Mouse (Mus musculus) forebrain, embryonic 11.5 days (tissue): Measurements from ENCODE around the gene Ip6k2. TPM values are rescaled to one million over a fixed set of nuclear protein-coding genes. Genes with fewer than 3 reads are reported as not detected.

Source experiments
- ATAC-seq: fragments of 200-750 bp; cut with Nextera tagmentation; replicated peaks from 2 replicates; pipeline ENCODE4 v1.8.0; 2017; ENCODE audit warnings: moderate TSS enrichment; ENCODE audit not compliant: low FRiP score
- DNase-seq: peaks from one replicate; pipeline ENCODE4 v3.0.0-alpha.2; 2017; ENCODE audit warnings: low spot score
- H3K27ac ChIP-seq: fragments of 300-500 bp; sonication (generic); 2 replicates; pipeline ENCODE4 v1.5.1; 2014; ENCODE audit warnings: low read depth, low read length
- H3K27me3 ChIP-seq: fragments of 300-500 bp; sonication (generic); 2 replicates; pipeline ENCODE4 v1.6.1; 2014; ENCODE audit warnings: mild to moderate bottlenecking, low read length, mixed read lengths; ENCODE audit not compliant: control insufficient read depth, insufficient read depth
- H3K36me3 ChIP-seq: fragments of 300-500 bp; sonication (generic); 2 replicates; pipeline ENCODE4 v1.6.1; 2014; ENCODE audit warnings: mild to moderate bottlenecking, low read length, moderate library complexity, mixed read lengths; ENCODE audit not compliant: control insufficient read depth, insufficient read depth
- H3K4me1 ChIP-seq: fragments of 300-500 bp; sonication (generic); replicated peaks from 2 replicates; pipeline ENCODE4 v1.6.1; 2014; ENCODE audit warnings: low read length, mixed read lengths; ENCODE audit not compliant: control insufficient read depth, insufficient read depth
- H3K4me2 ChIP-seq: fragments of 300-500 bp; sonication (generic); 2 replicates; pipeline ENCODE4 v1.6.1; 2014; ENCODE audit warnings: low read depth, mild to moderate bottlenecking, low read length, moderate library complexity, mixed read lengths; ENCODE audit not compliant: severe bottlenecking
- H3K4me3 ChIP-seq: fragments of 300-500 bp; sonication (generic); 2 replicates; pipeline ENCODE4 v1.5.1; 2014; ENCODE audit warnings: low read depth, low read length
- H3K9ac ChIP-seq: fragments of 300-500 bp; sonication (generic); 2 replicates; pipeline ENCODE4 v1.6.1; 2014; ENCODE audit warnings: low read length
- H3K9me3 ChIP-seq: fragments of 300-500 bp; sonication (generic); 2 replicates; pipeline ENCODE4 v1.6.1; 2016; ENCODE audit warnings: low read length, mixed read lengths; ENCODE audit not compliant: control insufficient read depth
- WGBS: fragments of 180-500 bp; shearing (Covaris S2); extraction: QIAGEN DNeasy Blood & Tissue Kit; methylation state at CpG from one replicate; pipeline ENCODE4 v1.1.7; 2014; 5-methylcytosine and 5-hydroxymethylcytosine counted together
- polyA plus RNA-seq: library from polyadenylated mRNA; unstranded; fragments of >200 nt; fragmentation: Nextera tagmentation; extraction: Ambion mirVana; gene quantifications from 2 replicates; pipeline ENCODE4 v1.2.1, GENCODE M21; 2014

The Ip6k2 gene
- polyA plus RNA-seq, 1 experiment from 2014 or later, result 96.6 TPM

- Histone ChIP-seq H3K27ac (no peak overlapping the region), H3K4me2 (peak overlapping the region; percentile 53), H3K9ac (no peak overlapping the region), H3K27me3 (peaks cover 47% of the 10 kb centered on the region), H3K4me3 (peak overlapping the region; percentile 64; the same call in 1 of the 2 replicates), H3K9me3 (no peaks in the 10 kb centered on the region), H3K36me3 (no peaks in the 10 kb centered on the region), H3K4me1 (peaks cover 12% of the 10 kb centered on the region)
- ATAC-seq (no peak), DNase-seq (no peak)
- 66% methylated on average over 18 of the region's 18 CpGs for WGBS
These were observed 44.3 kb downstream of the Ip6k2 start for GRCm38 (mm10) chr9:108827906-108828305.

- H3K4me2 ChIP-seq, result peak overlapping the region; percentile 90
- peak overlapping the region; percentile 23; the same call in 1 of the 2 replicates for H3K9ac ChIP-seq
- peak overlapping the region; percentile 43 for H3K4me3 ChIP-seq
- WGBS, result 8% methylated on average over 23 of the region's 23 CpGs
- H3K9me3 ChIP-seq, result no peaks in the 10 kb centered on the region
- H3K4me1 ChIP-seq, result peaks cover 11% of the 10 kb centered on the region
- peaks cover 39% of the 10 kb centered on the region for H3K27me3 ChIP-seq
- no peaks in the 10 kb centered on the region; the same call in 1 of the 2 replicates for H3K36me3 ChIP-seq
- ATAC-seq, result no peak
- no peak overlapping the region for H3K27ac ChIP-seq
- DNase-seq, result no peak
These were observed 48.0 kb downstream of the Ip6k2 start for GRCm38 (mm10) chr9:108831637-108832036.

- no peak overlapping the region for H3K27ac ChIP-seq
- H3K9me3 ChIP-seq, result no peaks in the 10 kb centered on the region
- H3K27me3 ChIP-seq, result peaks cover 33% of the 10 kb centered on the region
- H3K9ac ChIP-seq, result no peak overlapping the region; the same call in 1 of the 2 replicates
- H3K4me2 ChIP-seq, result peak overlapping the region; percentile 90
- DNase-seq (peak; percentile 93), ATAC-seq (peak; percentile 97)
- H3K4me1 ChIP-seq, result peaks cover 6% of the 10 kb centered on the region
- peak overlapping the region; percentile 43 for H3K4me3 ChIP-seq
- no peaks in the 10 kb centered on the region; the same call in 1 of the 2 replicates for H3K36me3 ChIP-seq
- 9% methylated on average over 46 of the region's 46 CpGs for whole genome bisulfite sequencing
These were observed 49.0 kb downstream of the Ip6k2 start for GRCm38 (mm10) chr9:108832390-108833108.

GRCm38 (mm10) chr9:108842989-108843388, 59.4 kb downstream of the Ip6k2 start:
- Histone ChIP-seq H3K9me3 (no peaks in the 10 kb centered on the region), H3K9ac (peak overlapping the region; percentile 2; the same call in 1 of the 2 replicates), H3K4me1 (no peaks in the 10 kb centered on the region), H3K4me2 (peak overlapping the region; percentile 15), H3K36me3 (no peaks in the 10 kb centered on the region; the same call in 1 of the 2 replicates), H3K27ac (no peak overlapping the region), H3K4me3 (no peak overlapping the region), H3K27me3 (no peaks in the 10 kb centered on the region)
- DNase-seq, result no peak
- ATAC-seq, result no peak; the same call in 1 of the 2 replicates
- 16% methylated on average over 14 of the region's 14 CpGs for WGBS

- Histone ChIP-seq H3K4me1 (no peaks in the 10 kb centered on the region), H3K9me3 (no peaks in the 10 kb centered on the region), H3K4me3 (no peak overlapping the region), H3K36me3 (no peaks in the 10 kb centered on the region; the same call in 1 of the 2 replicates), H3K9ac (no peak overlapping the region), H3K27me3 (no peaks in the 10 kb centered on the region), H3K27ac (no peak overlapping the region), H3K4me2 (no peak overlapping the region)
- ATAC-seq (no peak), DNase-seq (no peak)
- 82% methylated on average over 5 of the region's 5 CpGs for WGBS
These were observed 61.8 kb downstream of the Ip6k2 start for GRCm38 (mm10) chr9:108845390-108845789.

GRCm38 (mm10) chr9:108847374-108847773, 63.8 kb downstream of the Ip6k2 start:
- H3K27ac ChIP-seq, result no peak overlapping the region
- no peak overlapping the region for H3K4me3 ChIP-seq
- DNase-seq (no peak), ATAC-seq (no peak)
- no peaks in the 10 kb centered on the region for H3K9me3 ChIP-seq
- H3K36me3 ChIP-seq, result no peaks in the 10 kb centered on the region; the same call in 1 of the 2 replicates
- H3K27me3 ChIP-seq, result no peaks in the 10 kb centered on the region
- H3K9ac ChIP-seq, result no peak overlapping the region
- H3K4me2 ChIP-seq, result no peak overlapping the region
- no peaks in the 10 kb centered on the region for H3K4me1 ChIP-seq
- WGBS, result 92% methylated on average over 4 of the region's 4 CpGs

GRCm38 (mm10) chr9:108848419-108848818, 64.8 kb downstream of the Ip6k2 start:
- Histone ChIP-seq H3K9me3 (no peaks in the 10 kb centered on the region), H3K9ac (no peak overlapping the region), H3K4me2 (no peak overlapping the region), H3K27ac (no peak overlapping the region), H3K27me3 (no peaks in the 10 kb centered on the region), H3K4me1 (no peaks in the 10 kb centered on the region), H3K4me3 (no peak overlapping the region), H3K36me3 (no peaks in the 10 kb centered on the region; the same call in 1 of the 2 replicates)
- ATAC-seq, result no peak
- 80% methylated on average over 17 of the region's 17 CpGs for WGBS
- DNase-seq, result no peak

GRCm38 (mm10) chr9:108852976-108853375, 69.4 kb downstream of the Ip6k2 start, which contains the start of gene Slc26a6:
TSS of gene Slc26a6 (plus strand) at chr9:108853283.
- DNase-seq, result no peak
- Histone ChIP-seq H3K27me3 (no peaks in the 10 kb centered on the region), H3K27ac (peak within 1 kb of the TSS; percentile 75), H3K4me3 (peak within 1 kb of the TSS; percentile 72), H3K9ac (peak within 1 kb of the TSS; percentile 72), H3K4me2 (peak within 1 kb of the TSS; percentile 90), H3K36me3 (no peaks in the 10 kb centered on the region; the same call in 1 of the 2 replicates), H3K9me3 (no peaks in the 10 kb centered on the region), H3K4me1 (0 out of 2 replicates have a peak, but pooled peaks cover 1% of the 10 kb centered on the region)
- ATAC-seq, result no peak
- WGBS, result 92% methylated on average over 3 of the region's 3 CpGs
